Mouse (Mus musculus): Measurements from ENCODE around the gene Slc22a28. TPM values are rescaled to one million over a fixed set of nuclear protein-coding genes. Genes with fewer than 3 reads are reported as not detected.

Gene Slc22a28
- not detected for polyA plus RNA-seq (2012; fragmentation: generic; extraction: Trizol)

GRCm38 (mm10) chr19:8131881-8132280, at the start of gene Slc22a28:
Slc22a28 (minus strand) TSS chr19:8131982.

Other genes with a start within 250 kb of the Slc22a28 start
- not detected for gene Slc22a27, start 166.0 kb downstream of the Slc22a28 start, polyA plus RNA-seq (2012; fragmentation: generic; extraction: Trizol)
- under 1 TPM in 1 of 2 experiments, not detected in 1; 0.02 TPM for gene Slc22a29, start 86.9 kb upstream of the Slc22a28 start, polyA plus RNA-seq (2012; fragmentation: generic; extraction: Trizol)

Data from C3H10T1/2 (cell line).